Mouse (Mus musculus) granulocyte monocyte progenitor cell, adult 5-6 weeks (primary cell): ENCODE measurements around the gene Vangl1. TPM values are rescaled to one million over a fixed set of nuclear protein-coding genes. Genes with fewer than 3 reads are reported as not detected.

ENCODE experiments used
- ATAC-seq: replicated peaks from 2 replicates; pipeline ENCODE4 v1.8.0; 2016; ENCODE audit warnings: mild to moderate bottlenecking, moderate TSS enrichment, inconsistent platforms; ENCODE audit not compliant: poor library complexity, severe bottlenecking
- total RNA-seq, 2 experiments: library from RNA; stranded (forward) in 1 of 2; stranded (reverse) in 1 of 2; fragments of 200-712, 200-1000 nt in 1 of 2; fragments of >200 nt in 1 of 2; fragmentation: Nextera tagmentation in 1 of 2; gene quantifications; 2 replicates each; pipeline ENCODE4 v1.2.3; 2014 to 2017

The Vangl1 gene
- total RNA-seq, 2 experiments from 2014 or later: 1.5 to 4.4 TPM

- no peak for ATAC-seq
These were observed 5.3 kb downstream of the Vangl1 start for GRCm38 (mm10) chr3:102199226-102199625.

- ATAC-seq: no peak
These were observed 6.0 kb downstream of the Vangl1 start for GRCm38 (mm10) chr3:102198446-102198845.

- no peak for ATAC-seq
These were observed 6.7 kb downstream of the Vangl1 start for GRCm38 (mm10) chr3:102197746-102198145.

GRCm38 (mm10) chr3:102197152-102197551 lies 7.3 kb downstream of the Vangl1 start:
- no peak for ATAC-seq

GRCm38 (mm10) chr3:102196166-102196565 lies 8.3 kb downstream of the Vangl1 start:
- no peak for ATAC-seq

- no peak for ATAC-seq
These were observed 8.7 kb downstream of the Vangl1 start for GRCm38 (mm10) chr3:102195762-102196161.

- no peak; the same call in 1 of the 2 replicates for ATAC-seq
These were observed 10.0 kb downstream of the Vangl1 start for GRCm38 (mm10) chr3:102194291-102195051.

GRCm38 (mm10) chr3:102193488-102194290 lies 10.8 kb downstream of the Vangl1 start:
- no peak for ATAC-seq

- ATAC-seq: no peak
These were observed 11.9 kb downstream of the Vangl1 start for GRCm38 (mm10) chr3:102192621-102193020.

- no peak for ATAC-seq
These were observed 12.9 kb downstream of the Vangl1 start for GRCm38 (mm10) chr3:102191575-102191974.

- ATAC-seq: no peak
These were observed 13.9 kb downstream of the Vangl1 start for GRCm38 (mm10) chr3:102190642-102191041.

- ATAC-seq: no peak
These were observed 14.5 kb downstream of the Vangl1 start for GRCm38 (mm10) chr3:102190015-102190414.

- ATAC-seq: no peak
These were observed 15.5 kb downstream of the Vangl1 start for GRCm38 (mm10) chr3:102188972-102189371.

- no peak for ATAC-seq
These were observed 17.1 kb downstream of the Vangl1 start for GRCm38 (mm10) chr3:102187401-102187800.

- ATAC-seq: no peak
These were observed 19.8 kb downstream of the Vangl1 start for GRCm38 (mm10) chr3:102184721-102185120.

GRCm38 (mm10) chr3:102182601-102183000 lies 21.9 kb downstream of the Vangl1 start:
- no peak for ATAC-seq

GRCm38 (mm10) chr3:102181191-102181590 lies 23.3 kb downstream of the Vangl1 start:
- no peak for ATAC-seq

GRCm38 (mm10) chr3:102180746-102181145 lies 23.7 kb downstream of the Vangl1 start:
- no peak for ATAC-seq

GRCm38 (mm10) chr3:102179869-102180268 lies 24.6 kb downstream of the Vangl1 start:
- no peak for ATAC-seq

GRCm38 (mm10) chr3:102177837-102178615 lies 26.5 kb downstream of the Vangl1 start:
- no peak for ATAC-seq

GRCm38 (mm10) chr3:102176116-102176515 lies 28.4 kb downstream of the Vangl1 start:
- no peak for ATAC-seq
